Mouse (Mus musculus): ENCODE measurements at regions not wholly inside any gene's neighbourhood (a gene's known extent, or its start where the extent isn't known, plus 50 kb on each side); places are given as distances from the start of the nearest gene placed in this dataset.
"Not testable (repeated sequence)": the region's sequence is repeated elsewhere in the genome, so short reads cannot be mapped to it uniquely, and the experiment has no call there.

DNA sequence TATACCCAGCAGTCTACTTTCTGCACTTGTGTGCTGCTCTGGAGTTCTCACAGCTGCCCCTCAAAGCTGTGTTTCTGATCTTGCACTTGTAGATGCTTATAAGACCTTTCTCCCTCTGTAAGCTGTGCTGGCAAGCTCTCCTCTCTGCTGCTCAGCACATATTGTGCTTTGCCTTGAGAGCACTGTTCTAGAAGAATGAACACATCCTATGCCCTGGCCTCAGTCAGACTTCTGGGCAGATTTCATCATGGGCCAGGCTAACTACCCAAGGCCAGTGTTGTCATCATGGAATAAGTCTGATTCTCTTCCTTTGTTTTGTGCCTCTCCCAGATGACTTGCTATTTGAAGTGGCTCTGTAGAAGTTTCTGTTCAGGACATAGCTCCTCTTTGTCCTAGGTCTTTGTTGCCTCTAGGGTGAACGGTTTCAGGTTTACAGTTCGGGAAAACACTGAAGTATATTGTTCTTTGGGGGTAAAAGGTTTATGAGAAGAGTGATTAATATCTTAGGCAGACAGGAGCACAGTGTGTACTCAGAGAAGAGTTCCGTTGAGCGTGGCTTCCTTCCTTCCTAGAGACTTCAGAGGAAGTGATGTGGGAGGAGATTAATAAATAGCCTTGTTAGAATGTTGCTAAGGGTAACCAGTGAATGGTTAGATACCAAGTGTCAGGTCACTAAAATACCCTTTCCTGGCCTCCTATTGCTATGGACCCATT is 70.8 kb downstream of the Pcdh18 start:
- no peak for DNase-seq (ENCODE audit: low spot score)

DNA sequence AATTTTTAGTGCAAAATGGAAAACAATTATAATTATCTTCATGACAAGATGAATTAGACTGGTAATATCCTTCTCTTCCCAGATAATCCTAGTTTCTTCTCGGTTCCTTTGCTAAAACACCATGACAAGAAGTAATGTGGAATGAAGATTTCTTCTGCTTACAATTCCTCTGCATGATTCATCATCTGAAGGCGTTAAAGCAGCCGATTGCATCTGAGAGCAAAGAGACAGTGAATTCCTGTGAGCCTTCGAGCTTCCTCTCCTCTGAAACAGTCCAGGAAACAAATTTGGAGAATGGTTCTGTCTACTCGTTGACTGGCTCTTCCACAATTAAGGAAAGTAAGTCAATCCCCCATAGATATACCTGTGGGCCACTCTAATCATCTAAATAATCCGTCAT is 82.2 kb downstream of the Pcdh18 start:
- DNase-seq (ENCODE audit: low spot score), result no peak

DNA sequence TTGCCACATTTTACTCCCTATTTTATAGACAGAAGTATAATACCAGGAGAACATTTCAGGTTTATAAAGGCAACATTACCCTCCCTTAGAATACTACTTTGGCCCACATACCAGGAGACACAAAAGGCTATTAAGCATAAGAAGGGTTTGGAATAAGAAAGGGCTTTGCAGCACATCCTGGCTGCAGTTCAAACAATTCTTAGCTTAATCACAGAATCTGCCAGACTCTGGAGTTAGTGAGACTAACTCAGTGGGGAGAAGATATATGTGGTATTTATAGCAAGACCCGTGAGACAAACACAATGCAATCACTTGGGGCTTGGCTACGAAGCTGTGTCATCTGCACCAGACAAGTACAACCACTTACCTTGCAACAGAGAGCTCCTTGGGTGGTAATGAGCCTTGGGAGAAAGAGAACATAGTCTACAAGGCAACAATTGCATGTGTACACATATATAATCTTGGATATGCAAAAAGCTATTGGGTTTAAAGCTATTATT is 84.4 kb downstream of the Pcdh18 start:
- DNase-seq (ENCODE audit: low spot score), result no peak

DNA sequence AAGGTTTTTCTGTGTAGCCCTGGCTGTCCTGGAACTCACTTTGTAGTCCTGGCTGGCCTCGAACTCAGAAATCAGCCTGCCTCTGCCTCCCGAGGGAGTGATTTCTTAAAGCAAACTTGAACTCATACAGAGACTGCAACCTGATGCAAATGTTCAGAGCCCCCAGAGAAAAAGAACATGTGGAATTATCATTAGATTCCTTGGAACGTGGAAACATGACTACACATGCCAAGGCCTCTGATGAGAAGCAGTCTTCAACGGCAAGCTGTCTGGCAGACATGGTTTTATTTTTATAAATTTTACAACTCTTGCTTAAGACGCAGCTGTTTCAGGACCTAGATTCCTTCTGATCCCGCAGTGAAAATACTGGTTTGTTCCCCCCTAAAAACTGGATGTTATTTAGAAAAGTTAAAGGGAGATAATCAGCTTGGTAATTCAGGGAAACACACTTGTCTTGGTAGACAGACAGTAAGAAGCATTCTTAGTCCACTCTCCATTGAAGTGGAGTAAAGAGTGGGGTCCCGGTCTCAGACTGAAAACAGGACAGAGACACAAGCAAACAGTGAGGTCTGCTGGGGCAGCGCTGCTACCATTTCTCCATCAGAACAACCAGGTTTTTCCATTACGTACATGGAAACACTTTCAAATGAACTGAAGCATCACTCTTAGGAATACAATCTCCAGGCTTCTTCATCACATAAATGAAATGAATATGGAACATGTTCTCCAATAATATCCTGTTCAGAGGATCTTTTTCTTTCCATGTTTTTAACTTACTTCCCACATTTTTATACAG is 89.4 kb downstream of the Pcdh18 start:
- DNase-seq (ENCODE audit: low spot score), result no peak

DNA sequence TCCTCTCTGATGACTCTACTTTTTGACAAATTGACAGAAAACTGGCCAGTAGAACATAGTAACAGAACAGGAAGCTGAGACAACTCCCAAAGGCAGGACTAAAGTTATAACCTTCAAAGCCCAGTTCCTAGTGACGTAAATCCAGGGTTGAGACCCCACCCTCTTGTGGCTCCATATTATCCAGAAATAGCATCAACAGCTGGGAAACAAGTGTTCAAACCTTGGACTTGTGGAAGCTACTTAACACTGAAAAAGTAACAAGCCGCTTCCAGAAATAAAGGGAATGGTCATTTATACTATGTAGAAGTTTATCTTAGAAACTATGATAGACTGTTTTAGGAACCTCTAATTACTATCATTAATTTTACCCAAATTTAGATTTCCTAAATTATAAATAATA is 90.6 kb downstream of the Pcdh18 start:
- DNase-seq (ENCODE audit: low spot score), result no peak

DNA sequence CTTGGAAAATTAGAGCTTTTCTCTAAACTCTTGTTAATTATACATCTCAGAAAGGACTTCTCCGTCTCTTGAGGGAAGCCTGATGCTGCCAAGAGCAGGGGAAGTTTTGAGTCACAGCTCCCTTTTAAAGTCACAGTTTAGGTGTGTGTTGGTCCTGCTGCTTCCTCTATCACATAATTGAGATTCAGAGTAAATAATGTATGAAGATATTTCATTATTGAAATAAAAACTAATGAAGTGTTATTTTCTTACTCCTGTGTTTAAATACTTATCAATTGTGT is 108.3 kb downstream of the Pcdh18 start:
- no peak for DNase-seq (ENCODE audit: low spot score)

DNA sequence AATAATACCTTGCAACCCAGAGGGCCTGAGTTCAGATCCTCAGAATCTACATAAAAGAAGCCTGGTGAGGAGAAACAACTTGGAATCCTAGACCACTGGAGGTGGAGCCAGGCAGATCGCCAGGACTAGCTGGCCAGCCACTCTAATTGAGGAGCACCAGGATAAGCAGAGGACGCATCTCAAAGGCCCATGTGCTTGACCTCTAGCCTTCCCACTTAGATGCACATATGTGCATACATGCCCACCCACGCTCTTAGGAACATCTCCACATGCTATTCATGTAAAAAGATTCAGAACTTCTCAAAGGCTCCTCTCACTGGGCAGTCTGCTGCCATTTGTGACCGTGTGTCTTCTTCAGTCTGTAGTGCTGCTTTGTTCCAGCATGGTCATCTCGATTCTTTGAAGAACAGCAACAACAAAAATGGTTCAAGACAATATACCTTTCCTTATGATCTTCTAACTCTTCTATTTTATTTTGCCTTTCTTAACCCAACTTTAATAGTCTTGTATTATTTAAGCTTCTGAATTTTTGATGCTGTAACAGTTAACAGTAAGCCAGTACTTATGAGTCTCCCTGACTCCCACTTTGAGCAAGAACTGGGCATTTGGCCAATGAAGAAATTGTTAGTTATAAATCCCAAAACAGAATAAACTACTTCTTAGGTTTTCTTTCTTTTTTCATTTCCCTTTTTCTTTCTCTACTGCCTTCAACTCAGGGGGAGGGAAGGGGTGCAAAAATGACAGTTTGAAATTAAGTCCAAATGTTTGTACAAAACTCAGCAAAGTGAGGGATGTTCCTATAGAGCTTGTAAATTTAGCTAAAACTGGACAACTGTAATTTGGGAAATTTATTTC is 108.9 kb downstream of the Pcdh18 start:
- DNase-seq (ENCODE audit: low spot score), result no peak

DNA sequence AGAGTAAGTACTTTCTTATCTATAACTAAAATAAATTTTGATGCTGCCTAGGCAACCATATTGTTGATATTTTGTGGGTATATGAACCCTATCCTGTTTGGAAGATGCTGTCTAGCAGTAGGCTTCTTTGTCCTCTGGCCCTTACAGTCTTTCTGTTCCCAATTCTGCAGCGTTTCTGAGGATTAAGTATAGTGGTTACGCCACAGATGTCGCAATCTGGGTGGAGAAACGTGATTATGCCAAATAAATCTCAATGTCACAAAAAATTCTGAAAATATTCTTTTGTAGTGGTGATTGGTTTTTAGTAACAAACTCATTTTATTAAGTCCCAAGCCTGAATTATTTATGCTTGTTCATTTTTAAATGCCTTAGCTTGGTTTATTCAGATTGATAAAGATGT is 112.1 kb downstream of the Pcdh18 start:
- DNase-seq (ENCODE audit: low spot score), result no peak

DNA sequence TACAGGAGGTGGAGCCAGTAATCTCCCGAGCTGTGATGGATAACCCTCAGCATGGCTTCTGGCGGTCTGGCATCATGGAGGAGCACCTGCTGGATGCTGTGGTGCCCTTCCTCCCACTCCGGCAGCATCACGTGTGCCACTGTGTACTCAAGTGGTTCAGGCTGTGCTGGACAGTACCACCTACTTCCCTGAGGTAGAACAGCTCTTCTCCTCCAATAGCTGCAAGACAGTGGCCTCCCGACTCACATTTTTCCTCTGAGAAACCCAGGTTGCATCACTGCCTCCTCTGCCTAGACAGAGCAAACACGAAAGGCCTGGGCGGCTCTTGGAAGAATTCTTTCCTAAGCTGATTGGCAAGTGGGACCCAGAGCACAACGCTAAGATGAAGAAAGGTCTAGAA is 113.3 kb downstream of the Pcdh18 start:
- no peak for DNase-seq (ENCODE audit: low spot score)

DNA sequence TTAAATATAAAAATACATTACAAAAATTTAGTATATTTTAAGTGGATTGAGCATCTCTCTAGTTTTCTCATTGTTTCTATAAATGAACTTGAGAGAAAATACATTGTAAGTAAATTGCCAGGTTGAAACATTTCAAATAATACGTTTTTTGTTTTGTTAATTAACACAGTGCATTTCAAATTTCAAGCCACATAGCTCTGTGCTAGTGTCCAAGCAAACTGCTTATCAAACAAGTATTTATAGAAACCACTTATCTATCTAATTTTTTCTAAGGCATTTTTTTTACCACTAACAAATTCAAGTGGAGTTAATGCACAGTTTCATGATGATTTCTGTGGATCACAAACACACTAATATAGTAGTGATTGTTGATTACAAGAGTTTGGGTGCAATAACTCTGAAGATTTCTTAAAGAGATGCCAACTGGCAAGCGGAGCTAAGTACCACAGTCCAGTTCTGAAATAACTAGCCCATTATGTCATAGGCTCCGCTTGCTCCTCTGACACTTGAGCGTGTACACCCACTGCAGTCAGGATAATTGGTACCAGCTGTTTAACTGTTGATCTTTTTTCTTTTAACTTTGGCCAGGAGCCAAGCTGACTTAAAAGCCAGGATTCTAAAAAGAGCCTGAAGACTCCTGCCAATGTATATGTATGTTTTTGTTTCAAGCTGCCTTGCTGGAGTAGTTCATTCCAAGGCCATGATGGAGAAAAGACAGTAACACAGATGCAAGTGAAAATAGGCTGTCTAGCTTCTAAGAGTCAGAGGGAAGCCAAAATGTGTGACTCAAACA is 115.0 kb downstream of the Pcdh18 start:
- peak; percentile 82 for DNase-seq (ENCODE audit: low spot score)

DNA sequence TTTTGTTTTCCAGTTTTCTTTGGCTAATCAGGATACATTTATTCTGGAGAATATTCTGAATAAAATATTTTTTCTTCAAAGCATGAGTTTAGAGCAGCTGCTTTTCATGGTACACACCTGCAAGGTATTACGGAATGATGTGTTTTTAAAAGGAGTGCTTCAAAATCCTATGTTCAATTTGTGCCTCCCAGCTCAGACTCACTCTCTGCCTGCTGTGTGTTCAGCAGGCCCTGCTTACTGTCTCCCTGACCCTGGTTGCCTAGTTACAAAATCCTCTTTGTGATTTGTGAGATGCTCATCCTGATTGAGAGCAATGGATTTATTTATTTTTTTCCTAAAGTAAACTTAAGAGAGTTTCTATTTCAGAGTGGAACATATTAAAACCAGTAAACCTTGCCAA is 115.7 kb downstream of the Pcdh18 start:
- DNase-seq (ENCODE audit: low spot score), result peak; percentile 43

DNA sequence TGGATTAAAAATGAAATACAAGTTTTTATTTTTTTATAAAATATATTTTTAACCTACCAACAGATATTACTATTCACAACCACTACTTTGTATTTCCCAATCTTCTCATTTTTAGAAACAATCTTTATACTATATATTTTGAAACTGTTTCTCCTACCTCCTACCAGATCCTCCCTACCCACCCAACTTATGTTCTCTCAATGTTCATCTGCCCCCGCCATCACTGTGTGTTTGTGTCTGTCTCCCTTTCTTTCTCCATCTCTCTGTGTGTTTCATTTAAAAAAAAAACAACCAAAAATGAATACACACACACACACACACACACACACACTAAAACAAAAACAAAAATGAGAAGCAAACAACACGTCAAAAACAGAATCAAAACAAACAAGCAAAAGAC is 118.5 kb downstream of the Pcdh18 start:
- no peak for DNase-seq (ENCODE audit: low spot score)

DNA sequence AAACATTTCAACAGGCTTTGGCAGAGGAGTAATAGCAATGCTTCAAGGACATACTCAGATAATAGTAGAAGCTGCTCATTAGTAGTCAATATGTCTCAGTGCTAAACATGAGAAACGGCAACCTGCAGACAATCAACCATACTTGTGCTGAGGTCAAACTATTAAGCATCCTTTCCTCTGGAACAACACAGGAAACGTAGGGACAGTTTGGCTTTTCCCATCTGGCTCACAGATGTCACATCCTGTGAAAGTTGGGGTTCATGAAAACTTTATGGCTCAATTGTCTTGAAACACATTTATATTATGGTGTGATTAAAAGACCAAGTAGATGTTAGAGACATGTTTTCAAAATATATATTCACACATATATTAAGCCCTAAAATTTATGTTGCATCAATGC is 120.4 kb downstream of the Pcdh18 start:
- peak; percentile 57 for DNase-seq (ENCODE audit: low spot score)

DNA sequence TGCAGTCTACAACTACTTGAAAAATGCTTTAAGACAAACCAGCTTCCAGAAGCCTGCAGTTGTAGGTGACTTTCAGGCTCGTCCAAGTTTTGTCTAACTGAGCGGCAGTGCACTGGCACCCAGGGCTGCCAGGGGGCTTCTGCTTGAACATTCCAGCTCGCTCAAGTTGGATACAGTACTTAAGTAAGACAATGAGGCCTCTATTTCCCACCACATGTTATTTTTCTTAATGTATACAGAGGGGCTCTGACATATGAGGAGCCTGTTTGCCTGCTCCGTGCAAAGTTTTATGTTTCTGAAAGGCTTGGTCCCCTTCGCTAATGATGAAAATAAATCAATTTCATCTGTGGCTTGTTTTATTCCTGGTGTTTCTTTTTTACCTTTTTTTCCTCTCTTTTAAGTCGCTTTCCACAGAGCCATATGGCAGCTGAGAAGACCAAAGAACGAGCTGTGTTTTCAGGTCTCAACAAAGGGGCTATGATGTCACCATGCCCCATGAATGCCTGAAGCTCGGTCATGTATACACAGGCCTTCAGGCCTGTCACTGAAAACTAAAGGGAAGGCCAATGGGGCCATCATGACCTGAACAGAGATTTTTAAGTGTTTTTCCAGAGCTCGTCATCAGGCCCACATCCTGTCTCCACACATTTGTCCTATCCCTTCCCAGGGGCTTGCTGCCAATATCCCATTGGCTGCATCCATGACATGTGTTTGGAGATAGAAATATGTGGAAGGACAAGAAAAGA is 164.2 kb downstream of the Pcdh18 start:
- DNase-seq (ENCODE audit: low spot score), result peak; percentile 65

DNA sequence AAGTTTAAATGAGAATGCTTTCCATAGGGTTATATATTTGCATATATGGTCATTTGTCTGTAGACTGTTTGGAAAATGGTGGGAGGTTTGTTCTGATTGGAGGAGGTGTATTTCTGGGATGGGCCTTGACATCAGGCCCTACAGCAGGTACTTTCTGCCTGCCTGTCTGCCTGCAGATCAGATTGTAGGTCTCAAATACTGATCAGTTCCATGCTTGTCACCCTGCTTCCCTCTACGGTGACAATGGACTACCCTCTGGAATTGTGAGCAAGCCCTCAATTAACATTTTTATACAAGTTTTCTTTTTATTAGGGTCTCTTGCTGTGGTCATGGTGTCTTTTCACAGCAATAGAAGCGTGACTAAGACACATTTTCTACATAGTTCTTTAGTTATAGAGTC is 166.9 kb downstream of the Pcdh18 start:
- no peak for DNase-seq (ENCODE audit: low spot score)

DNA sequence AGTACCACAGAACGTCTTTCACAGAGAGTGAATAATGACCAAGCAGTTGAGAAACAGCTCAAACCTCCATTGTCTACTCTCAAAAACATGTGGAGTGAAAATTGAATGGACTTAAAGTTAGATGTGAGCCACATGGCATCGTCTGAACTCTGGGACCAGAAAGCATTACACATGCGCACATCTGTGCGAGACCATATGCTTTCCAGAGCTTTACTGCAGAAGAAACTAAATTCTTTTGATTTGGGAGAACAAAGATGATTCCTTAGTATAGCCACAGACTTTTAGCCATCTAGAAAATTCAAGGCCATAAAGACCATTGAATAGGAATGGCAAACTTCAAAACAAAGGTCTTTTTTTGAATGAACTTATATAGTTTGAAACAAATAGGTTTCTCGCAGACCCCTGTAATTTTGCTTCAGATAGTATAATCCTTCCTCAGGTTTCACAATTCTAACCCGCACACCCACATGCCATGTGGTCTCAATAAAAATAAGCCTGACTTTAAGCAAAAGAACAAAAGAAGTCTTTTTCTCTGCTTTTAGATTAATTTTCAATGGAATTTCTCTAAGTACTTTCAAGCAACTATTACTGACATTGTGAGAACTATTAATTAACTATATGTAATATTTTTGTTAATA is 170.5 kb downstream of the Pcdh18 start:
- peak; percentile 31 for DNase-seq (ENCODE audit: low spot score)

DNA sequence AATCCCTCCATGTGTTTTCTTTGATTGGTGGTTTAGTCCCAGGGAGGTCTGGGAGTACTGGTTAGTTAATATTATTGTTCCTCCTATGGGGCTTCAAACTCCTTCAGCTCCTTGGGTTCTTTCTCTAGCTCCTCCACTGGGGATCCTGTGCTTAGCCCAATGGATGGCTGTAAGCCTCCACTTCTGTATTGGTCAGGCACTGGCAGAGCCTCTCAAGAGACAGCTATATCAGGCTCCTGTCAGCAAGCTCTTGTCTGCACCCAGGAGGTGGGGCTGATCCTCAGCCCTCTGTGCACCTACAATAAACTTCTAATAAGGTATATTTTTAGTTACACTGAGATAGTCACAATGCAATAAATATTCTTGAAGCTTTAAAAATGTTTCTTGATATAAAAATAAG is 171.2 kb downstream of the Pcdh18 start:
- not testable (repeated sequence) for DNase-seq (ENCODE audit: low spot score)

DNA sequence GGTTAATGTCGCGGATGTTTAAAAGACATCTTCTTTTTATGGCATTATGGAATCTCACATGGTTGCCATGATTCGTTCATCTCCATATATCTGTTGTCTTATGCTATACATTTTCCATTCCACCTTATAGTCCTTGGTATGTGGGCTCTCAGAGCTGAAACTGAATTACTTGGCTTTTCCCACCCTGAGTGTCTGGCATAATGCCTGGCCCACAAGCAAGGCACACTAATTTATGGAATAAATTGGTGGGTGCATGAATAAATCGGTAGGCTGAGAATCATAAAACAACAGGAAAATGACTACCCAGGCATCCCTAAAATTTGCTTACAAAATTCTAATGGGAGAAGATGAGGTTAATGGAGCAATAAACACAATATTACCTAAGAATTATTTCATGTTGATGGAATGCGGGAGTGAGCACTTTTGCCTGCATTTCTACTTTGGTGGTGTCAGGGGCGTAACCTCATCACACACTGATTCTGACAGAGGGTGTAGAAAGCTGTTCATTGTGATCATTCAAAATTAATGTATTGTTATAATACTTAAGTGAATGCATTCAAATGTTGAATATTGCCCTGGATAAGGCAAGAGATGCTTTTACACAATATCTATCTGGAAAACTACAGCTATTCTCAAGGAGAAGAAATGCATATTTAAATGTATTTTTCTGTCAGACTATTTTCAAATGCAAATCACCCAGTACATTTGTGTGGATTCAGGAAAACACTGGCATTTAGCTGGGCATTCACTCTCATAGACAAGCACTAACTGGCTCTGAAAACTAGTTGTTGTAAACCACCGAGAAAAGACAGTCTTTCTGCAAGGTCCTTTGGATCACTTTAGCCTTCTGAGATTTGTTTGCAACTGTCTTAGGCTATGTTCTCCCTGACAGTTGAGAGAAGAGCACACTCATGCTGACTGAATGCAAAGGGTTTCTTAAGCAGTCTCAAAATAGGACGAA is 190.1 kb downstream of the Pcdh18 start:
- no peak for DNase-seq (ENCODE audit: low spot score)

DNA sequence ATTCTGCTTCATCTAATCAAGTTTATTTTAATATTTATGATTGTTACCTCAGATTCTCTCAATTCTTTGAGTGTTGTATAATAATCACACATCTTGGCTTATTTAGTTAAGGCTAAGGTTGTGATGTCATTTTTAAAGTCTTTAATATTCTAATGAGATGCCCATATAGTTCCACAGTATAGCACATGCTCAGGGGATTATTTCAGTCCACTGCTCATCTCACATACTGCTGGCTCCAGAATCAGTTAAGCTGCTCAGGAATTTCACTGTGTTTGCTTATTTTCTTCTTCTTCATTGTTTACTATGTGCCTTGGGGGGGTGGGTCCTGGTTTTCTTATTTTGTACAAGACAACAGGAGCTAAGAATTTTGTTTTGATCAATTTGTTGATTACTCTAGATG is 229.5 kb downstream of the Pcdh18 start:
- DNase-seq (ENCODE audit: low spot score), result no peak

DNA sequence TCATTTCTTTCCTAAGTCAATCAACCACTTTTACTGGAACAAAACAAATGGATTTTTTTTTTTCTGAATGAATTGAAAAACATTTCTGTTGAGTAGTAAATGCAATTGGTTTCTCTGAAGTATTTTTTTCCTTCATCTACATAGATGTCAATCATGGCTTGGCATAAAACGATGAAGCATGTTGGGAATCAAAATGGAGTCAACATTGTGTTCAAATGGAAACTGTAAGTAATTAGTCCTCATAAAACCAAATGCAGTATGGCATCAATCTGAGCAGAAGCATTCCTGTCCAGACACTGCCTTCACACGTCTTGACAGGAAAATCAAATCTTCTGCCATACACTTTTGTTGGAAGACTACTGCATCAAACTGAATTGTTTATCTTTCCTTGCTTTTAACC is 237.0 kb downstream of the Pcdh18 start:
- no peak for DNase-seq (ENCODE audit: low spot score)
